Mouse (Mus musculus): ENCODE measurements at regions not wholly inside any gene's neighbourhood (a gene's known extent, or its start where the extent isn't known, plus 50 kb on each side); places are given as distances from the start of the nearest gene placed in this dataset.

GRCm38 (mm10) chr12:11623561-11623960 lies 167.7 kb downstream of the Rad51ap2 start:
- 79% methylated on average over 1 of the region's 1 CpGs for WGBS
- no peak overlapping the region for H3K4me2 ChIP-seq (replicated peaks; ENCODE audit: low read depth, low read length)
- DNase-seq (ENCODE audit: low spot score), result no peak
- no peaks in the 10 kb centered on the region for H3K27me3 ChIP-seq (replicated peaks; ENCODE audit: insufficient read depth, low read length)
- no peak overlapping the region for H3K4me3 ChIP-seq (ENCODE audit: low read depth, low read length)
- no peak overlapping the region for H3K27ac ChIP-seq (ENCODE audit: low read length)
- no peaks in the 10 kb centered on the region for H3K9me3 ChIP-seq (ENCODE audit: low read length)
- no peak for ATAC-seq
- TF ChIP-seq CTCF (IDR thresholded peaks at IDR 0.05), result no peak
- TF ChIP-seq EP300 (IDR thresholded peaks at IDR 0.05), result no peak
- no peak overlapping the region for H3K9ac ChIP-seq (replicated peaks; ENCODE audit: low read depth)
- no peaks in the 10 kb centered on the region for H3K36me3 ChIP-seq (ENCODE audit: insufficient read depth, low read length)
- no peaks in the 10 kb centered on the region for H3K4me1 ChIP-seq (ENCODE audit: insufficient read depth, low read depth, low read length)

DNA sequence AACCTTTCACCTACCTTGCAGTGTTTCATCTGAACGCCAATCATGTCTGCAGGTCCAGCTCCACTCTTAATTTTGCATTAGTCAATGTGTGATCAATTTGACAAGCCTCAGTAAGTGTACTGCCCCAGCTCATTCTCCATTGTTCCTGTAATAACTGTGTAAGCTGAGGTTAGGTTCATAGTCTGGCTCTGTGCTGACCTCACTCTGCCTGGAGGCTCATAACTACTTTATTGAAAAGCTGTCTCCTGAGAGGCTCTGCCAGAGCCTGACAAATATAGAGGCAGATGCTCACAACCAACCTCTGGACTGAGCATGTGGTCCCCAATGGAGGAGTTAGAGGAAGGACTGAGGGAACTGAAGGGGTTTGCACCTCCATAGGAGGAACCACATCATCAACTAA lies 174.3 kb downstream of the Rad51ap2 start:
- Histone ChIP-seq H3K27ac (ENCODE audit: low read length) (no peak overlapping the region), H3K36me3 (ENCODE audit: insufficient read depth, low read length) (no peaks in the 10 kb centered on the region), H3K4me3 (ENCODE audit: low read depth, low read length) (no peak overlapping the region), H3K27me3 (replicated peaks; ENCODE audit: insufficient read depth, low read length) (no peaks in the 10 kb centered on the region), H3K4me1 (ENCODE audit: insufficient read depth, low read depth, low read length) (no peaks in the 10 kb centered on the region), H3K9ac (replicated peaks; ENCODE audit: low read depth) (no peak overlapping the region), H3K4me2 (replicated peaks; ENCODE audit: low read depth, low read length) (no peak overlapping the region), H3K9me3 (ENCODE audit: low read length) (no peaks in the 10 kb centered on the region)
- TF ChIP-seq EP300 (IDR thresholded peaks at IDR 0.05), result no peak
- no peak for TF ChIP-seq CTCF (IDR thresholded peaks at IDR 0.05)
- WGBS, result 77% methylated on average over 1 of the region's 1 CpGs
- no peak for DNase-seq (ENCODE audit: low spot score)
- ATAC-seq, result no peak

- Histone ChIP-seq H3K9me3 (ENCODE audit: low read length) (no peaks in the 10 kb centered on the region), H3K36me3 (ENCODE audit: insufficient read depth, low read length) (no peaks in the 10 kb centered on the region), H3K27ac (ENCODE audit: low read length) (no peak overlapping the region), H3K4me1 (ENCODE audit: insufficient read depth, low read depth, low read length) (no peaks in the 10 kb centered on the region), H3K4me2 (replicated peaks; ENCODE audit: low read depth, low read length) (no peak overlapping the region), H3K4me3 (ENCODE audit: low read depth, low read length) (no peak overlapping the region), H3K9ac (replicated peaks; ENCODE audit: low read depth) (no peak overlapping the region), H3K27me3 (replicated peaks; ENCODE audit: insufficient read depth, low read length) (no peaks in the 10 kb centered on the region)
- WGBS, result 93% methylated on average over 1 of the region's 1 CpGs
- DNase-seq (ENCODE audit: low spot score), result no peak
- no peak for TF ChIP-seq EP300 (IDR thresholded peaks at IDR 0.05)
- TF ChIP-seq CTCF (IDR thresholded peaks at IDR 0.05), result no peak
- ATAC-seq, result no peak
Measured at GRCm38 (mm10) chr12:11631790-11632189, 175.9 kb downstream of the Rad51ap2 start.

DNA sequence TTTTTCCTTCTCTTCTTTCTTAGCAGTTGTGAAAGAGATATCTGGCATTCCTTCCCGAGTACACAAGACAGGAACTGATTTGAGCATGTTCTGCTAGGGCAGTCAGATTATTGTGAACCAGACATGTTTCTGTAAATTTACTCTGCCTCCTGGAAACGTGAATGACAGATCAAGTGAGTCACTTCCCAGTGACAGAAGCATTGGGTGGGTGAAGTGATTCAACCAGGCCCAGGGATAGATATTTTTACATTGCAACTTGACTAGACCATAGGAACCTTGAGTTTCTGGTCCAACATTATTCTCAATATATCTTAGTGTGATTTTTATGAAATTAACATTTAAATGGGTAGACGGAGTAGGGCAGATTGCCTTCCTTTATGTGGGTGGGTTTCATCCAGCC lies 217.4 kb downstream of the Rad51ap2 start:
- Histone ChIP-seq H3K9ac (replicated peaks; ENCODE audit: low read depth) (no peak overlapping the region), H3K27me3 (replicated peaks; ENCODE audit: insufficient read depth, low read length) (no peaks in the 10 kb centered on the region), H3K27ac (ENCODE audit: low read length) (no peak overlapping the region), H3K36me3 (ENCODE audit: insufficient read depth, low read length) (no peaks in the 10 kb centered on the region), H3K9me3 (ENCODE audit: low read length) (no peaks in the 10 kb centered on the region), H3K4me1 (ENCODE audit: insufficient read depth, low read depth, low read length) (no peaks in the 10 kb centered on the region), H3K4me3 (ENCODE audit: low read depth, low read length) (no peak overlapping the region), H3K4me2 (replicated peaks; ENCODE audit: low read depth, low read length) (no peak overlapping the region)
- no peak for TF ChIP-seq CTCF (IDR thresholded peaks at IDR 0.05)
- TF ChIP-seq EP300 (IDR thresholded peaks at IDR 0.05), result no peak
- WGBS, result 55% methylated on average over 3 of the region's 3 CpGs
- DNase-seq (ENCODE audit: low spot score), result no peak
- no peak for ATAC-seq

- DNase-seq (ENCODE audit: low spot score) (no peak), ATAC-seq (no peak)
- Histone ChIP-seq H3K27me3 (replicated peaks; ENCODE audit: insufficient read depth, low read length) (no peaks in the 10 kb centered on the region), H3K36me3 (ENCODE audit: insufficient read depth, low read length) (no peaks in the 10 kb centered on the region), H3K9me3 (ENCODE audit: low read length) (0 out of 2 replicates have a peak, but pooled peaks cover 2% of the 10 kb centered on the region), H3K4me1 (ENCODE audit: insufficient read depth, low read depth, low read length) (no peaks in the 10 kb centered on the region), H3K4me2 (replicated peaks; ENCODE audit: low read depth, low read length) (no peak overlapping the region), H3K4me3 (ENCODE audit: low read depth, low read length) (no peak overlapping the region), H3K9ac (replicated peaks; ENCODE audit: low read depth) (no peak overlapping the region), H3K27ac (ENCODE audit: low read length) (no peak overlapping the region)
- TF ChIP-seq EP300 (IDR thresholded peaks at IDR 0.05) (no peak), CTCF (IDR thresholded peaks at IDR 0.05) (no peak)
- 76% methylated on average over 3 of the region's 3 CpGs for WGBS
Measured at GRCm38 (mm10) chr12:11694797-11695196, 238.9 kb downstream of the Rad51ap2 start.

- Histone ChIP-seq H3K4me1 (ENCODE audit: insufficient read depth, low read depth, low read length) (no peaks in the 10 kb centered on the region), H3K27me3 (replicated peaks; ENCODE audit: insufficient read depth, low read length) (no peaks in the 10 kb centered on the region), H3K4me3 (ENCODE audit: low read depth, low read length) (no peak overlapping the region), H3K4me2 (replicated peaks; ENCODE audit: low read depth, low read length) (no peak overlapping the region), H3K27ac (ENCODE audit: low read length) (no peak overlapping the region), H3K36me3 (ENCODE audit: insufficient read depth, low read length) (no peaks in the 10 kb centered on the region), H3K9ac (replicated peaks; ENCODE audit: low read depth) (no peak overlapping the region), H3K9me3 (ENCODE audit: low read length) (no peaks in the 10 kb centered on the region)
- 81% methylated on average over 2 of the region's 2 CpGs for WGBS
- ATAC-seq, result no peak
- DNase-seq (ENCODE audit: low spot score), result no peak
- TF ChIP-seq EP300 (IDR thresholded peaks at IDR 0.05) (no peak), CTCF (IDR thresholded peaks at IDR 0.05) (no peak)
Measured at GRCm38 (mm10) chr12:11708879-11709602, 253.2 kb downstream of the Rad51ap2 start.

All from lung, postnatal 0 days (tissue).